ENCODE assay signal across 8 mouse cellular contexts in the genomic region with DNA sequence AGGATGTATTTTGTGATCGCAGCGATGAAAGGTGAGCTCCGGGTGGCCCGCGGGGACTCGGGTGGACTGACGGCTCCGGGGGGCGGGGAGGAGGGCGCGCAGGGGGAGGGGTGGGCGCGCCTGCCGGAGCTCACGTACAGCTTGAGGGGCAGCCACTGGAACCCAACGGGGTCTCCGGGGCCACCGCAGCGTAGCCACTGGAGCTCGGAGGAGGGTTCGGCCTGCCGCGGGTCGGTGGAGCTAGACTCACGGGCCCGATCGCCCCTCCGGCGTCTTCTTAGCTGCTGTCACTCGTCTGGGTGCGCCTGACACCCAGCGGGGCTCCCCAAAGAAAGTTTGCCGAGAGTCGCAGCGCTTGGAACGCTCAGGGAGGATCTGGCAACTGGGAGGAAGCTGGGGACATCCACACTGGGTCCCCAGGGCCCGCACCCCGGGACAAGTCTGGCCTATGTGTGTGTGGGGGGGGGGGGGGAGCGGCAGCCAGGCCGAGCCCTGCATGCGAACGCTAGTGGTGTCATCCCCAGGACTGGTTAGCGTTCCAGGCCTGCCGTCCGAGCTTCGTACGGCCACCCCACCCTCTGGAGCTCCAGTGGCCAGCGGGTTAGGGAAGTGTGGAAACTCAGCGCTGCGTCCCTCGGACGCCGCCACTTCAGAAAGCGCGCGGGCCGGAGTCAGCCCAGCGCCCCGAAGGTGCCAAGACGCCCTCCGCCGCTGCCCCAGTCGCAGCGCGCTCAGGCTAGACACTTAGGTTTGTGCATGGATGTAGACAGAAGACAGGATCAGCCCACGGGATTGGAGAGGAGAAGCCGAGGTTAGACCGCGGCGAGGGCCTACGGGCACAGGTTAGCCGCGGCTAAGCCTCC.
DNase-seq lines count a peak whose midpoint lies in the region; ATAC-seq and TF ChIP-seq lines count a peak whose summit lies in the region.

No protein-coding gene starts in this region.

- no peaks in the 10 kb centered on the region for H3K9me3 ChIP-seq in intestine, postnatal 0 days (ENCODE audit: control insufficient read depth)
- no peaks in the 10 kb centered on the region for H3K9me3 ChIP-seq in neural tube, embryonic 13.5 days

- H3K27me3 ChIP-seq in intestine, postnatal 0 days (replicated peaks; ENCODE audit: control insufficient read depth, insufficient read depth, low read length) = peaks cover 32% of the 10 kb centered on the region
- peaks cover 61% of the 10 kb centered on the region for H3K27me3 ChIP-seq in neural tube, embryonic 13.5 days

- ATAC-seq in intestine, postnatal 0 days = peak; percentile 32; the same call in 1 of the 2 replicates
- ATAC-seq in neural tube, embryonic 13.5 days (ENCODE audit: low read depth) = peak; percentile 71

- H3K36me3 ChIP-seq in intestine, postnatal 0 days (ENCODE audit: control insufficient read depth, insufficient read depth) = no peaks in the 10 kb centered on the region
- H3K36me3 ChIP-seq in neural tube, embryonic 13.5 days = no peaks in the 10 kb centered on the region

- under 1% methylated on average over 60 of the region's 73 CpGs for WGBS in intestine, postnatal 0 days
- under 1% methylated on average over 73 of the region's 73 CpGs for WGBS in neural tube, embryonic 13.5 days

- peak; percentile 7 to 18 for DNase-seq in spleen, adult 18-20 months
- no peak for DNase-seq in spleen, postnatal 36 days (ENCODE audit: low spot score in 2 of 2)
- peak; percentile 48 for DNase-seq in cerebellum, adult 9-10 months
- peak; percentile 54 for DNase-seq in gastrocnemius, postnatal 10 days
- peak; percentile 39 to 42 for DNase-seq in lung, adult 18-20 months
- peak; percentile 23 for DNase-seq in urinary bladder, postnatal 25 days (ENCODE audit: low spot score)

- H3K9ac ChIP-seq in intestine, postnatal 0 days (ENCODE audit: low read depth, low read length) = peak overlapping the region; percentile 61
- H3K9ac ChIP-seq in neural tube, embryonic 13.5 days = peak overlapping the region; percentile 78

- no peak overlapping the region for H3K27ac ChIP-seq in intestine, postnatal 0 days (ENCODE audit: low read depth, low read length)
- 0 out of 2 replicates have a peak overlapping the region, but pooled peaks have one; percentile 3 for H3K27ac ChIP-seq in neural tube, embryonic 13.5 days (replicated peaks)

- peak overlapping the region; percentile 99 for H3K4me2 ChIP-seq in intestine, postnatal 0 days (replicated peaks; ENCODE audit: low read depth)
- H3K4me2 ChIP-seq in neural tube, embryonic 13.5 days = peak overlapping the region; percentile 99

- TF ChIP-seq CTCF in intestine, postnatal 0 days (IDR thresholded peaks at IDR 0.05; ENCODE audit: low read depth) = no peak

- peak overlapping the region; percentile 77 for H3K4me3 ChIP-seq in intestine, postnatal 0 days (ENCODE audit: low read depth, low read length)
- peak overlapping the region; percentile 68 for H3K4me3 ChIP-seq in neural tube, embryonic 13.5 days

- H3K4me1 ChIP-seq in intestine, postnatal 0 days (replicated peaks; ENCODE audit: control insufficient read depth, insufficient read depth, low read length) = no peaks in the 10 kb centered on the region
- peaks cover 25% of the 10 kb centered on the region for H3K4me1 ChIP-seq in neural tube, embryonic 13.5 days (replicated peaks)

Comparison
In these comparisons a context has a peak if more than half of its experiments do, and no peak if none do; other contexts are left out.
1. DNase-seq: peak in spleen, adult 18-20 months (2 of 2), cerebellum, adult 9-10 months (single experiment), gastrocnemius, postnatal 10 days (single experiment), lung, adult 18-20 months (2 of 2) and urinary bladder, postnatal 25 days (single experiment); none in spleen, postnatal 36 days (0 of 2).